Mouse (Mus musculus) intestine, postnatal 0 days (tissue): Measurements from ENCODE around the gene Furin. TPM values are rescaled to one million over a fixed set of nuclear protein-coding genes. Genes with fewer than 3 reads are reported as not detected.

Experiments used
- ATAC-seq: fragments of 200-750 bp; cut with Nextera tagmentation; 2 replicates; pipeline ENCODE4 v1.8.0; 2017; ENCODE audit warnings: mild to moderate bottlenecking, moderate TSS enrichment, moderate library complexity
- H3K27ac ChIP-seq: fragments of 300-500 bp; sonication (generic); 2 replicates; pipeline ENCODE4 v1.5.1; 2014; ENCODE audit warnings: mild to moderate bottlenecking, low read depth, low read length, moderate library complexity
- H3K27me3 ChIP-seq: fragments of 300-500 bp; sonication (generic); replicated peaks from 2 replicates; pipeline ENCODE4 v1.6.1; 2014; ENCODE audit warnings: low read length, mixed read lengths; ENCODE audit not compliant: control insufficient read depth, insufficient read depth
- H3K36me3 ChIP-seq: fragments of 300-500 bp; sonication (generic); 2 replicates; pipeline ENCODE4 v1.6.1; 2014; ENCODE audit warnings: mild to moderate bottlenecking, moderate library complexity; ENCODE audit not compliant: control insufficient read depth, insufficient read depth
- H3K4me1 ChIP-seq: fragments of 300-500 bp; sonication (generic); replicated peaks from 2 replicates; pipeline ENCODE4 v1.6.1; 2014; ENCODE audit warnings: antibody characterized with exemption, low read length, mixed read lengths; ENCODE audit not compliant: control insufficient read depth, insufficient read depth
- H3K4me2 ChIP-seq: fragments of 300-500 bp; sonication (generic); replicated peaks from 2 replicates; pipeline ENCODE4 v1.6.1; 2014; ENCODE audit warnings: low read depth, mild to moderate bottlenecking, moderate library complexity
- H3K4me3 ChIP-seq: fragments of 300-500 bp; sonication (generic); 2 replicates; pipeline ENCODE4 v1.5.1; 2014; ENCODE audit warnings: low read depth, low read length
- H3K9ac ChIP-seq: fragments of 300-500 bp; sonication (generic); 2 replicates; pipeline ENCODE4 v1.6.1; 2014; ENCODE audit warnings: mild to moderate bottlenecking, low read depth, low read length
- H3K9me3 ChIP-seq: fragments of 300-500 bp; sonication (generic); 2 replicates; pipeline ENCODE4 v1.6.1; 2016; ENCODE audit warnings: mixed run types; ENCODE audit not compliant: control insufficient read depth
- CTCF ChIP-seq: sonication (generic); IDR thresholded peaks from 2 replicates; pipeline ENCODE4 v1.5.1; 2016; ENCODE audit warnings: low read depth, mild to moderate bottlenecking, control low read depth, antibody characterized with exemption, moderate library complexity
- WGBS: fragments of 180-500 bp; shearing (Covaris S2); extraction: QIAGEN DNeasy Blood & Tissue Kit; methylation state at CpG from one replicate; pipeline ENCODE4 v1.1.7; 2014; 5-methylcytosine and 5-hydroxymethylcytosine counted together
- polyA plus RNA-seq: library from polyadenylated mRNA; unstranded; fragments of >200 nt; fragmentation: Nextera tagmentation; extraction: Ambion mirVana; gene quantifications from 2 replicates; pipeline ENCODE4 v1.2.1, GENCODE M21; 2015

Gene Furin
- polyA plus RNA-seq, 1 experiment from 2014 or later, result 26.4 TPM

DNA sequence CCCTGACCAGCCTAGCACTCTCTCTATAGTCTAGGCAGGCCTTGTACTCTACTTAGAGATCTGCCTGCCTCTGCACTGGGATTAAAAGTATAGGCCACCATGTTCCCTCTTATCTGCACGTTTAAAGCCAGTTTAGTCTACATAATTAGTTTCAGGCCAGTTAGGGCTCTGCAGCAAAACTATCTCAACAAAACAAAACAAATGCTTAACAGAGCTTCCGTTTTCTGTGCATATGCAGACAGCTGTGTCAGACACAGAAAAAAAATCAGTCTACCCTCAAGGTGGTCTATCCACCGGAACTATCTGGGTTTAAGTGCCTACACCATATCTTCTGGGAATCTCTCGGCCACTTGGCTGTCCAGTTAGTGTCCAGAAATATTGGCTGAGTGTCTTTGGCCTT, 31.9 kb downstream of the Furin start:
- WGBS, result 74% methylated on average over 4 of the region's 4 CpGs
- Histone ChIP-seq H3K27me3 (no peaks in the 10 kb centered on the region), H3K4me1 (no peaks in the 10 kb centered on the region), H3K4me2 (no peak overlapping the region), H3K36me3 (peaks cover 3% of the 10 kb centered on the region; the same call in 1 of the 2 replicates), H3K9me3 (no peaks in the 10 kb centered on the region), H3K9ac (no peak overlapping the region), H3K4me3 (no peak overlapping the region), H3K27ac (no peak overlapping the region)
- no peak for ATAC-seq
- TF ChIP-seq CTCF, result no peak

DNA sequence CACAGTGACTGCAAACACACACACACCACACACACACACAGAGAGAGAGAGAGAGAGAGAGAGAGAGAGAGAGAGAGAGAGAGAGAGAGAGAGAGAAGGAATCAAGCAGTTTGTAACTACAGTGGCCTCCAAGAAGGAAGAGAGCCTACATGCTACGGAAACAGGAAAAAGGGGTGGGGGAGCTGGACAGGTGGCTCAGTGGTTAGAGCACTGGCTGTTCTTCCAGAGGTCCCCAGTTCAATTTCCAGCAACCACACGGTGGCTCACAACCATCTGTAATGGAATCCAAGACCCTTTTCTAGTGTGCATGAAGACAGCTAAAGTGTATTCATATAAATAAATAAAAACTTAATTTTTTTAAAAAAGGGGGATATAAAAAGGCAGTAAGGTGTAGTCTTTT, 32.6 kb downstream of the Furin start:
- WGBS, result 71% methylated on average over 2 of the region's 2 CpGs
- ATAC-seq, result no peak
- H3K4me1 ChIP-seq, result no peaks in the 10 kb centered on the region

DNA sequence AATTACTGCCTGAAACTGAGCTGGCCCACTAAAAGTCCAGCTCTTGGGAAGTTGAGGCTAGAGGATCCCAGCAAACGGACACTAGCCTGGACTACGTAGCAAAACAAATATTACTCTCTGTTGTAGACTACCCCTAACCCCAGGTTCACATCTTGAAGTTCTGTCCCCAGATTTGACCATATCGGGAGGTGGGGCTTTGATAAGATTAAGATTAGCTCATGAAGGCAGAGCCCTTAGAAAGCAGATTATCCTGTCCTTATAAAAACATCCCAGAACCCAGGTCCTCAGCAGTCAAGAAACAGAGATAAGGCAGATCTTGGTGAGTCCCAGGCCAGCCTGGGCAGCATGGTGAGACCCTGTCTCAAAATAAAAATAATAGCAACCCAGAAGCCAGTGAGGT, 33.1 kb downstream of the Furin start:
- no peaks in the 10 kb centered on the region for H3K4me1 ChIP-seq
- H3K9me3 ChIP-seq, result no peaks in the 10 kb centered on the region
- H3K4me3 ChIP-seq, result no peak overlapping the region
- ATAC-seq, result no peak
- WGBS, result 80% methylated on average over 3 of the region's 3 CpGs
- H3K27me3 ChIP-seq, result no peaks in the 10 kb centered on the region
- peaks cover 14% of the 10 kb centered on the region; the same call in 1 of the 2 replicates for H3K36me3 ChIP-seq
- H3K4me2 ChIP-seq, result no peak overlapping the region
- H3K9ac ChIP-seq, result no peak overlapping the region
- H3K27ac ChIP-seq, result no peak overlapping the region
- no peak for TF ChIP-seq CTCF

More for the DNA sequence above, 32.6 kb downstream of the Furin start:
- Histone ChIP-seq H3K4me3 (no peak overlapping the region), H3K4me2 (no peak overlapping the region), H3K36me3 (peaks cover 9% of the 10 kb centered on the region; the same call in 1 of the 2 replicates), H3K9ac (no peak overlapping the region), H3K27me3 (no peaks in the 10 kb centered on the region), H3K27ac (no peak overlapping the region), H3K9me3 (no peaks in the 10 kb centered on the region)
- no peak for TF ChIP-seq CTCF

DNA sequence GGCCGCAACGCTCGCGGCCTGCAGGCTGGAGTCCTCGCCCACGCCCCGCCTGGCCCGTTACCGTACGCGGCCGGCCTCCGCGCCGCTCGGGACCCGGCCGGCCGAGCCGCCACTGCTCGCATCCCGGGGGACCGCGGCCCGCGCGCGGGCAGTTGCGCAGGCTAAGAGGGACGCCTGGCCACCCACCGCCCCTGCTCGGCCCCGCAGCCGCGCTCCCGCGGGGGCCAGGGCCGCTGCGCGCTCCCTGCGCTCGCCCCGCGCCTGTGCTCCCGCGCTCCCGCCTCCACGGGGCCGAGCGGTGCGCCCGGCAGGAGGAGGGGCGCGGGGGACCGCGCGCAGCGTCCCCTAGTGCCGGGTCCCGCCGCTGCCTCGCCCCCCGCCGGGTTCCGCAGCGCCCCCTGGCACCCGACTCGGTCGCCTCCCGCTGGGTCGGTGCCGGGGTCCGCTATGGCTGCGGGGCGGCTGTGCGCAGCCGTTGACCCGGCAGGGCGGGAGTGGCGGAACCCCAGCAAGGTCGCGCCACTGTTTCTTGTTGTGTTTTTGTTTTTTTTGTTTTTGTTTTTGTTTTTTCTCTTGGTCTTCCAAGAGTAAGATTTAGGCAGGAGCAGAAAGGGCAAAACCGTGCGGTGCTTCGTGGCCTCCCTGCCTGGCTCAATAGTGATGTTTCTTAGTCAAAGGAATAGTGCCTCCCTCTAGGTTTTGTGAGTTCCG, 34.0 kb downstream of the Furin start, which contains the start of gene Man2a2:
TSS of gene Man2a2 (minus strand) at position 335 of the 711 bp plus-strand sequence.
- Histone ChIP-seq H3K27ac (peak within 1 kb of the TSS; percentile 75), H3K36me3 (peaks cover 23% of the 10 kb centered on the region; the same call in 1 of the 2 replicates), H3K9ac (peak within 1 kb of the TSS; percentile 72), H3K4me3 (peak within 1 kb of the TSS; percentile 85), H3K4me1 (no peaks in the 10 kb centered on the region), H3K9me3 (no peaks in the 10 kb centered on the region), H3K4me2 (peak within 1 kb of the TSS; percentile 100), H3K27me3 (no peaks in the 10 kb centered on the region)
- peak; percentile 32; the same call in 1 of the 2 replicates for ATAC-seq
- WGBS, result under 1% methylated on average over 72 of the region's 86 CpGs
- peak; percentile 84 for TF ChIP-seq CTCF

DNA sequence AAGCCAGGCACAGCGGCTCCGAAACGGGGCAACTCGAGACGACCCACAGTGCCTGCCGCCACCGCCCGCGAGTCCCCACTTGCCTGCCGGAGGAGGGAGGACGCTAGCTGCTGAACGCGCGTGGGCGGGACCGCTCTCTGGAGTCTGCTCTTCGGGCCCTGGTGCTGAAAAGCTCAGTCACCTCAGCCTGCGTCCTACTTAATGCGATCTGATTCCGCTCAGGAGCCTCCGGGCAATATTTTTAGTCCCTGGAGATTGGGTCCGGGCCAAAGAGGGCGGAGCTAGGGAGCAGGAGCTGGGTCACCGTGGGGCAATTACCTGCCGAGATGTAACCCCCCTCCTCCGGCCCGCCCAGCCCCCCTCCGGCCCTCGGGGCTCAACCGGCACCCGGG, 34.6 kb downstream of the Furin start:
- peak overlapping the region; percentile 75 for H3K27ac ChIP-seq
- H3K4me1 ChIP-seq, result no peaks in the 10 kb centered on the region
- no peak for TF ChIP-seq CTCF

DNA sequence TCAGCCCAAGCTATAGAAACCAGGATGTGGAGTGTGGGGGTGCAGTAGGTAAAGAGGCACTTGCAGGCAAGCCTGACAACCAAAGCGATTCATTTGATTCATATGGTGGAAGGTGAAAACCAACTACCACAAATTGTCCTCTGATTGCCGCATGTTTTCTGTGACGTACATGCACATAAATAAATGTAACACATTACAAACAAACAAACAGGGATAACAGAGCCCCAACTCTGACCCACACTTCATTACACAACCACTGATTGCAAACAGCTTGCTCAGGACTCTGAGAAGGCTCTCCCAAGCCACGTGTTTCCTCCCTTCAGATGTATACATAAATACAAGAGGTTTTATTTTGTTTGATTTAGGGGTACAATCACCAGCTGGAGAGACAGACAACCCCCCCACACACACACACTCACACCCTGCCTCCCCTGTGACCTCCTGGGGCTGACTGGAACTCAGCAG, 35.2 kb downstream of the Furin start:
- H3K4me3 ChIP-seq, result peak overlapping the region; percentile 85
- peaks cover 24% of the 10 kb centered on the region; the same call in 1 of the 2 replicates for H3K36me3 ChIP-seq
- no peaks in the 10 kb centered on the region for H3K27me3 ChIP-seq
- no peaks in the 10 kb centered on the region for H3K4me1 ChIP-seq
- WGBS, result 49% methylated on average over 4 of the region's 4 CpGs
- peak overlapping the region; percentile 5; the same call in 1 of the 2 replicates for H3K9ac ChIP-seq
- ATAC-seq, result no peak
- no peak for TF ChIP-seq CTCF
- H3K9me3 ChIP-seq, result no peaks in the 10 kb centered on the region
- H3K27ac ChIP-seq, result no peak overlapping the region
- peak overlapping the region; percentile 100 for H3K4me2 ChIP-seq

More for the DNA sequence above, 34.6 kb downstream of the Furin start:
- no peaks in the 10 kb centered on the region for H3K9me3 ChIP-seq
- ATAC-seq, result peak; percentile 40
- WGBS, result under 1% methylated on average over 30 of the region's 31 CpGs
- peak overlapping the region; percentile 100 for H3K4me2 ChIP-seq
- peak overlapping the region; percentile 72 for H3K9ac ChIP-seq
- peak overlapping the region; percentile 85 for H3K4me3 ChIP-seq
- H3K36me3 ChIP-seq, result peaks cover 24% of the 10 kb centered on the region; the same call in 1 of the 2 replicates
- no peaks in the 10 kb centered on the region for H3K27me3 ChIP-seq
